Mouse (Mus musculus) left cerebral cortex, adult 11 months (tissue): Measurements from ENCODE around the gene Rasal1.

Experiments used
- DNase-seq: peaks from one replicate; pipeline ENCODE4 v3.0.0; 2022; ENCODE audit warnings: low spot score

The Rasal1 gene

DNA sequence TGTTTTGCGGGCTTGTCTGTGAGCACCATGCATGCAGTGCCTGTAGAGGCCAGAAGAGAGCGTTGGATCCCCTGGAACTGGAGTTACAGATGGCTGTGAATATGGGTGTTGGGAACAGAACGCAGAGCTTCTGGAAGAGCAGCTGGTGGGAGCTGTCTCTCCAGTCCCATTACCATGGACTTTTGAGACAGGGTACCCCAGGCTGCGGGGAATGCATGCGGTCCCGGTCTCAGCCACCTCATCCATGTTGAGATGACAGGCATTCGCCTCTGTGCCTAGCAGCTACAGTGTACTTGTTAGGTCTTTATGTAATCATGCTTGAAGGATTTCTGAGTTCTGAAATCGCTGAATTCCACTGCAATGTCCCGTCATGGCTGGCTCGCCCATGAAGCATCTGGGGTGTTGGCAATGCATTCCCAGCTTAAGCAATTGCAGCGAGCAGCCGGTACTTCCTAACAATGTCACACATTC lies 7.7 kb downstream of the Rasal1 start:
- peak; percentile 65 for DNase-seq

DNA sequence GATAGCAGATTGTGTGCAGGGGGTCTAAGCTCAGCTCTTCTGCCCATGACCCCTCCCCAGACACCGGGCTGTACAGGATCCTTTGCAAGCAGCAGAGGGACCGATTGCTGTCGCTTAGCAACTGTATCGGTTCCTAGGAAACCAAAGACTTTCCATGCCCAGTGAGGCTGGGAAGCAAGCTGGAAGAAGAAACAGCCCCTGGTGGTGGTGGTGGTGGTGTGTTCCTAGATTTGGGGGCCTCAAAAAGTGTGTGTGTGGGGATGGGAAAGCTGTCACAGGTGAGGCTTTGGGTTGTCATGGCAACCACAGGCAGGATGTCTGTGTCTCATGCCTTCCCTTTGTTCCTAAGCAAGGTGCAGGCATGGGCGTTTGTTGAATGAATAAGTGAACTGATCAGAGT lies 12.2 kb downstream of the Rasal1 start:
- no peak for DNase-seq

DNA sequence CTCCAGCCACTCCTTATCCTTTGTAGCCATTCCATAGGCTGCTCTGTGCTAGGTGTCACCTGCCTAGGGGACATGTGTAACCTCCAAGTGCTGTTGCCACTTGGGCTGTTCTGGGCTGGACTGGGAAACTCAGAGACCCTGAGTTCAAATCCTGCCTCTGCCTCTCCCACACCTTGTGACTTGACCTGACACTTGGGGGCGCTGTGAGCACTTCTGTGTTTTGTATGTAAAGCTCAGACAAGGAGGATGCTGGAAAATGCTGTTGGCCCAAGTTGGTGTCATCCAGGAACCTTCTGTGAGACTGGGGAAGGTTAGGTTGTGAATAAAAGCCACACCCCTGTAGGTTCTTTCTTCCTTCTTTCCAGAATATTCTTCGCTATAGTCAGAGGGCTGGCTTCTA lies 16.3 kb downstream of the Rasal1 start:
- DNase-seq, result no peak

DNA sequence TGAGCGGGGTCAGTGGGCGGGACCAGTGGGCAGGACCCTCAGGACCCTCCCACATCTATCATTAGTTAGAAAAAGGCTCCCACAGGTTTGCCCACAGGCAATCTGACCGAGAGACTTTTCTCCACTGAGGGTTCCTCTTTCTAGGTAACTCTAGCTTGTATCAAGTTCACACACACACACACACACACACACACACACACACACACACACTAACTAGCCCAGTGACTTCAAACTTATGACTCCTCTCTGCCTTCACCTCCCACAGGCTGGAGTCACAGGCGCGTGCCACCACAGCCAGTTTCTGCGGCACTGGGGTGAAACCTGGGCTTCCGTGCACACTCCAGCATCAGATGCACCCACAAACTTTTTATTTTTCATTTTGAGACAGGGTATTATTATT lies 20.1 kb downstream of the Rasal1 start:
- DNase-seq, result no peak

DNA sequence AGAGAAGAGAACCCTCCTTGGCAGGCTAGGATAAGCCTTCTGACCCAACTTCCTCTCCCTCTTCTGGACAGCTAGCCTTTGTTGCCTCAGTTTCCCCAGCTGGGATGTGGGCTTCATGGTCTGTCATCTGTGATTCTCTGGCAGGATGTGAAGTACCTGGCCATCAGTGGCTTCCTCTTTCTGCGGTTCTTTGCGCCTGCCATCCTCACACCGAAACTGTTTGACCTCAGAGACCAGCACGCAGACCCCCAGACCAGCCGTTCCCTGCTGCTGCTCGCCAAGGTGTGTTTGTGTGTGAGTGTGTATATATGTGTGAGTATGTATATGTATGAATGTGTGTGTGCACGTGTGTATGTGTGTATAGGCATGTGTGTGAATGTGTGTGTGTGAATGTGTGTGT lies 21.5 kb downstream of the Rasal1 start:
- no peak for DNase-seq

DNA sequence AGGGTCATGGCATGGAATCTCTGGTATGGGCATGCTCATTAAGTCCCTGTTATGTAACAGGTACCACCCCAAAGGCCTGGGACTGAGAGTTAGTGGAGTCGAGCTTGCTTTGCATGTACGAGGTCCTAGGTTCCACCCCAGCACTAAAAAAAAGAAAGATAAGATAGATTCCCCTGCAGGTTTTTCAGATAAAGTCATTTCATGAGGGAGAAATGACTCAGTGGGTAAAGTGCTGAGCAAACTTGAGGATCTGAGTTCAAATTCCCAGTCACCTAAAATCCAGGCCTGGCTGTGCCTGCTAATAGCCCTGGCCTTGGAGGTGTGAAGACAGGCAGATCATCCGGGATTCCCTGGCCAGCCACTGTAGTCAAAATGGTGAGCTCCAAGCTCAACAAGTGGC lies 23.3 kb downstream of the Rasal1 start:
- no peak for DNase-seq

DNA sequence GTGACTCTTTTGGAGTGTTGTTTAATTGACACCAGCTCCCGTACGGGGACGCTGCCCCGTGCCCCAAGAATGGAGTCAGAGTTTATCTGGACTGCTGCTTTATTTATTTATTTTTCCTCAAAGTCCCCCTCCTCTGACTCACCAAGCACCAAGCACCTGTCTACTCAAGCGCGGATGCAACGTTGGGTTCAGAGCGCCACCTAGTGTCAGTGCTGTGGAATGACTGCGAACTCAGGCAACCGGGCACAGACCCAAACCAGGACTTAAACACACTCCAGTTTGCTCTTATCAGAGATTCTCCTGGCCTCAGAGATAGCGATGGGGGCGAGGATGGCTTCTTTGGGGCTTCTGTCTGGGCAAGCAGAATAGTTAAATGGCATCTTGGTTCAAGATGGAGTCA lies 25.0 kb downstream of the Rasal1 start:
- no peak for DNase-seq

DNA sequence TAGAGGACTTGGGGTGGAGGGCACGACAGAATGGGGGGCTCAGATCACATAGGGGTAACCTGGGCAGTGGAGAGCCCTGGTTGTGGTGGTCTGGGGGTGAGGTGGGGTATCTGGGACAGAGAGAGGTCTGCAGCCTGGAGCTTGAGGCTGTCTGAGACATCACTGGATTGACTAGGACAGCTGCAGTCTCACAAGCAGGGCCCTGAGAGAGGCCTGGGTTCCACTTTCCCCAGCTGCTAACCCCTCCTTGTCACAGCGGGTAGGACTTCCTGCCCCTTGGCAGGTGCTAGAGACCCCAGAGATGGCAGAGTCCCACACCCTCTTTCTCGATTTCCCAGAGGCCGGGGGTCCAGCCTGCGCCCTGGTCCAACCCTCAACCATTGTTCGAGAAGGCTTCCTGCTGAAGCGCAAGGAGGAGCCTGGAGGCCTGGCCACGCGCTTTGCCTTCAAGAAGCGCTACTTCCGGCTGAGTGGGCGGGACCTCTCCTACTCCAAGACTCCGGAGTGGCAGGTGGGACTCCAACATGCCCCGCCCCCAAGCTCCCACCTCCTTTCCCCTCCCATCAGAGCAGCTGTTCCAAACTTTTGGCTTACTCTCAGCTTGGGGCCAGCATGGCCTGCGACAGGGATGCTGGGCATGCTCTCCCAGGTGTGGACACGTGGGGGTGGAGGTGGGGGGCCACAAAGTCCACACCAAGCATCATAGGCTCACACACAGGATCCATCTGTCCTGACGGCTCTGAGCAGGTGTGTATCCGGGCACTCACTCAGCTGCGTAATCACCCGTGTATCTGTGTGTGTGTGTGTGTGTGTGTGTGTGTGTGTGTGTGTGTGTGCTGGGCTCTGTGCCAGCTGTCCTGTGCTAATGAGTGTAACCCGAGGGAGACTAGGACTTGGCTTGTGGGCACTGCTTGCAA lies 25.9 kb downstream of the Rasal1 start:
- DNase-seq, result no peak

DNA sequence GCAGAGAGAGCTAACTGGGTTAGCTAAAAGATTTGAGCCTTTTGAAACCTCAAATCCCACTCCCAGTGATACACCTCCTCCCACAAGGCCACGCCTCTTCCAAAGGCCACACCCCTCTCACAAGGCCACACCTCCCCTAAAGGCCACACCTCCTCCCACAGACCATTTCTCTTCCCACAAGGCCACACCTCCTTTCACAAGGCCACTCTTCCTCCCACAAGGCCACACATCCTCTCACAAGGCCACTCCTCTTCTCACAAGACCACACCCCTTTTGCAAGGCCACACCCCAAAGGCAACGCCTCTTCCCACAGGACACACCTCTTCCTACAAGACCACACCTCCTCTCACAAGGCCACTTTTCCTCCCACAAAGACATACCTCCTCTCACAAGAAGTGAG lies 28.9 kb downstream of the Rasal1 start:
- no peak for DNase-seq

DNA sequence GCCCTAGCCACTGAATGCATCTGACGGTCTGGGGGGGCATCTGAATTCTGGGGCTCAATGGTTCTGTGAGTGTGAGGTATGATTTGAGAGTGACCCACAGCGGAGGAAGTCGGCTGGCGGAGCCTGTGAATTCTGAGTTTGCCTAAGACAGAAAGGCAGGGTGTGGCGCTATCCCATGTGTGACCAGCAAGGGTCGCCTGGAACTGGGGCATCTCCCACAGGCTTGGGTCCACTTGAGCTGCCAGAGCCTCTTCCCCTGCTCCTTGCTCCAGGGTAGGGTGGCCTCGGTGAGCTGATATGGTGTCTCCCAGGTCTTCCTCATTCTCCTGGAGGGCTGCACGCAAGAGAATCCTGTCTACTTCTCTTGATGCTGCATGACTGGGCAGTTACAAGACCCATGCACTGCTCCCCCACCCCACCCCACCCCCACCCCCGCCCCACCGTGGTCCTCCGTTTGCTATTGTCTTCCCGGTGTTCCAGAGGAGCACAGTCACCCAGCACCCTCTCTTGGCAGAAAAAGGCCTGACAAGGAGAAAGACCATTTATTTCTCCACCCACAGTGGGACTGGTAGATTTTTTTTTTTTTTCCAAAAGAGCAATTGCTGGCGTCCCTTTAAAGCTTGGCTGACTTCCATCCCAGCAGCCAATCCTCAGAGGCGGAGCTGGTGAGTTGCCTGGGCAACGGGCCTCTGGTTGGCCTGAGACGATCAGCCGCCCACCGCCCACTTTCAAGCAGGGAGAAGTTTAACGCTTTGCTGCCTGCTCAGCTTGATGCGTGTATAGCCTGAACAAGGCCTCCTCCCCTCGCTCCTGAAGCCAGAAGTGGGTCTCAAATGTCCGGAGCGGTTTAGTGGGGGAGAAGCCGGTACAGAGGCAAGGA lies 31.3 kb downstream of the Rasal1 start:
- DNase-seq, result peak; percentile 90

DNA sequence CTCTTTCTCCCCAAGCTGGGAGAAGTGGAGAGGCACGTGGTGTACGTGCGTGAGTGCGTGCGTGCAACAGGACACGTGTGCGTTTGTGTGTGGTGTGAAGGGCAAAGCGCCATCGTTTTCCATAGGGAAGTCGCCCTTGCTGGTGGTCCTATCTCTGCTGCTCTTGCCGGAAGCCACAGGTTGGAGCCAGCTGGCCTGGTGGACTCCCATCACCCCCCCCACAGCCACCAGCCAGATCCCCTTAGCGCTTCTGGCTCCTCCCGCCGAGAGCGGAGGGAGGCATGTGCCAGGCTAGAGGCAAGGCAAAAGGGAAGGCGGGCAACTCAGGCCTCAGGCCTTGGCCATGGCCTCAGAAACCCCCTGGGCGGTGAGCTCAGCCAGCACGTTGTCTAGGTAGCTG lies 32.3 kb downstream of the Rasal1 start:
- no peak for DNase-seq

DNA sequence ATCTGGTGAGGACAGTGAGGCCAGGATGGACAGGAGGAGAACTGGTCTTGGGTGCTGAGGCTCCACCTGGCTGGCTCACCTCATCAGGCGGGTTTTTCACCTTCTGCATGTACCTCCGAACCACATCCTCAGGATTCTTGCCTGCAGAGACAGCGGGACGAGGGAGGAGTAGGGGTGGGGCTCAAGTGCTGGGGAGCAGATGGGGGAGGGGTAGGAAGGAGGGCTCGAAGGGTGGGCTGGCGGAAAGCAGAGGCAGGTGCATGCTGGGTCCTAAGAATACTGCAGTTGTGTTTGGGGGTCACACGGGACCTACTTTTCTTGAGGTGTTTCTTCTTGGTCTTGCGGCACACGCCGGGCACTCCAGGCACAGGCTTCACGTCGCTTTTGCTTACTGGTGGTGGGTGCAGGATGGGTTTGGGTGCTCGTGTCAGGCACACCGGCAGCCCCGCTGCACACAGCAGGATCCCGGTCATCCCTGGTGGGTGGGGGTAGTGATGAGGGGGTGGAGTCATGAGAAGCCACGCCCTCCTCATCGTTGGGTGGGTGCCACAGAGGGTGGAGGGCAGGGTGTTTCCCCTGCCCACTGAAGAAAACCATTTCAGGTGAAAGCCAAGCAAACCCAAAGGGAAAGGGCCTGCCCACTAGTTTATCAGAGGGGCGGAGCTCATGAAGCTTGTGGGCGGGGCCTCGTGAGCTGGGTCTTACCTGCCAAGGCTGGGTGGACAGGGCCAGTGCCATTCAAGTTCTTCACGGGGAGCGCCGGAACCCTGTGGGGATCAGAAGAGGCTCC lies 34.6 kb downstream of the Rasal1 start:
- DNase-seq, result no peak

DNA sequence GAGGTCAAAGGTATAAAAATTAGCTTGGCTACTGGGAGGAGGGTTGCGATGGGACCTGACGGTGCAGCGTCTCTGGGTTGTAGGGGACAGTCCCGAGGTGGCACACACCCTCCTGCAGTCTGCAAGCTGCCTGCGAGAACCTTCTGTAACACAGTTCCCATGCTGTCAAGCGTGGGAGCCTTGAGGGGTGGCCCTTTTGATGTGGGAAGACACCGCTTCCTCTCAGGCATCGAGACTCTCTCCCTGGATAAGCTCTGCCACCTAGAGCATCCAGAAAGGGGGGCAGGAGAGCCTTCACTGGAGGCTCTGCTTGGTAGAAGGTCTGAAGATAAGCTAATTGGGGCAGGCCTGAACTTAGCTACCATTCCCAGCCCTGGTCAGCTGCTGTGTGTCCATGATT lies 37.1 kb downstream of the Rasal1 start:
- no peak for DNase-seq

DNA sequence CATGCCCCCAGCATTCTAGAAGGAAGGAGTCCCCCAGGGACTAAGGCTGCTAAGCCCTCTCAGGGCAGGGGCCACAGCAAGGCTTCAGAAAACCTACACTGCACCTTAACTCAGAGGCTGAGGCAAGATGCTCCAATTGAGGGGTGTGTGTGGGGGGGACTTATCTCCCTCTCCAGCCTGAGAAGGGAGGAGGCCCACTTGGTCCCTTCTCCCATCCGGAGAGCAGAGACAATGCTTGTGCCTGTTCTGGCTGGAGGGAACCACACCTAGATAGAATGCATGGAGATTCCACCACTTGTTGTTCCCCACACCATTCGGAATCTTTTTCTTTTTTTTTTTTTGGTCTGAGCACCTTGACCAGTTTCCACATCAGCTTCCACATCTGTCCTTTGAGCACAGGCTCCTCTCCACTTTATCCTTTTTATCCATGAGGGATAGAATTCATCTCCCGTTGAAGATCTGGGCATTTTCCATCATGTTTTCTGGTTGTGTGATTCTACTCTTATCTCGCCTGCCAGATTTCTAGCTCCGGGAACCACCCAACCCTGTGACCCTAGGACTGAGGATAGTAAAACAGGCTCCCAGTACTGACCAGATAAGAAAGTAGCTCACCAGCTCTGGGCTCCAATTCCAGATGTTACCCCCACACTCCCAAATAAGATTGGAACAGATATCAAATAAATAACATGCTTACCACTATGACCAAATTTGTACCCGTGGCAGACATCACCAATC lies 38.3 kb downstream of the Rasal1 start:
- DNase-seq, result no peak

DNA sequence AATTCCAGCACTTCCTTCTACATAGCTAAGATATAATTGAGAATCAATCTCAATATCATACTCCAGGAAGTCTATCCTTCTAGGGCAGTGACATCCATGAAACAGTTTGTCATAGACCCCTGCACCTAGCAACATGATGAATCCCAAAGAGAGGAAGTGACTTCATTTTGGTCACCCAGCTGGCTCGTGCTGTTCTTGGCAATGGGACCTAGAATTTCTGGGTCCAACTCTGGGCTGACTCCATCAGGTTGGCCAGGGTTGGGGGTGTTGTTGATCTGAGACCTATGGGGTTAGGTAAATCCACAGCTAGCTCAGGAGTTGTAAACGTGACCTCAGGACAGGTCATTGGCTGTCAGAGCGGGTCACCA lies 38.9 kb downstream of the Rasal1 start:
- DNase-seq, result no peak

DNA sequence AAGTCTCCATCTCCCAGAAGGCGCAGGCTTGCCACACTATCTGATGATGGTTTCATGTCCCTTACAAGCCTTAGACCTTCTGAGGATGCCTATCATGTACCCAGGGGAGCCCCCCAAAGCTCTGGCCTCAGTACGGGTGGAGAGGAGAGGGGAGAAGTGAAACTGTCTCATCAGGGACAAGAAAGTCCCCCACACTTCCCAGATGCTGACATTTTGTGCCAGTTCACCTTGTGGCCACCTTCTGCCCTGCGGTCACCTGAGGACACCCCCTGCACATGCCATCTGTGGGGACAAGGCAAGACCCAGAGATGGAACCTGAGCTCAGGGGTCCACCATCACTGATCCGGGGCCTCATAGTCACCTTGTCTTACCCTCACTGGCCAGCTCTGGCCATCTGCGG lies 39.3 kb downstream of the Rasal1 start:
- DNase-seq, result no peak

DNA sequence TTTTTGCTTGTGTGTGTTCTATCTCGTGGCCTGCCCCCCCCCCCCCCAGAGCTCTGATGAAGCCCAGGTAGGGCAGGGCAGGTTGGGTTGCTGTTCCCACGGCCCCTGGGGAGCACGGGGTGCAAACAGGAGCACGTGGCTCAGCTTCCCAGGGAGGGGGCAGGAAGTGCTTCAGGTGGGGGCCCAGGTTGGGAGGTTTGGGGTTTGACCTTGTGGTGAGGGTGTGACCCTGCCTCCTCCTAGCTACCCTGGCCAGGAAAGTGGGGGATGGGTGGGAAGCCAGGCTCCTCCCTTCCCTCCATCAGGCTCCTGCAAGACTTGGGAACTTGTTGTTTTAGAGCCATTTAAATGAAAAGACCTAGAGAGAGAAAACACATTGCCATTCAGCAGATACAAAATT lies 39.8 kb downstream of the Rasal1 start:
- DNase-seq, result no peak

DNA sequence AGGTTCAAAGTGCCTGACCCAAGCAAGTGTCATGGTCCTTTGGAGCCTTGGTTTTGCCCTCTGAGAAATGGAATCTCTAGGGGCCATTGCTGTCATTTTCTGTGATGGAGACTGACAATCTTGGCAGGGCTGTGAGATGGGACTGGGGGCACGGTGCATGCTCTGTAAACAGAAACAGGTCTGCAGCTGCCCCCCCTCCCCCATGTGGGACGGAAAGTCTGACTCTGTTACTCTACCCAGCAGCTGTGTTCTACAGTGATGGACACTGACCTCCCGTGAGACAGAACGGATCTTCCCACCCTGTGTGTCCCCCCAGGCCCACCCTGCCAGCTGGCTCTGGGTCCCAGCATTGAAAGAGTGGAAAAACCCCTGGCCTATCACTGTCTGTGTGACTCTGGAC lies 41.8 kb downstream of the Rasal1 start:
- no peak for DNase-seq

DNA sequence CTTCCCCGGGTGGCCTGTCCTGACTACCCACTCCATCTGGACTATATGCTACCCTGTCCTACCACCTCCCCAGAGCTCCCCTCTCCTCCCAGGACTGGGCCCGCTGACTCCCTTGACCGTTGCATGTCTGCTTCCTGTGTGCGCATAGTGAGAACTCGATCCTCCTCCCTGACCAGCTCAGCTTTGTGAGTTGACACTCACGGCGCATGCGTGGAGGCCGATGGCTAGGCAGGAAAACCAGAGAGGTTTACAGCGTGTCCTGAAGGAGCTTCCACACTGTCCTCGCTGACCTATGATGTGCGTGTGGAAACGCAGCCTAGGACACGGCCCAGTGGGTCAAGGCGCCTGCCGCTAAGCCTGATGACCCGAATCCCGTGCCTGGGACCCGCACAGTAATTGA lies 43.4 kb downstream of the Rasal1 start:
- no peak for DNase-seq

DNA sequence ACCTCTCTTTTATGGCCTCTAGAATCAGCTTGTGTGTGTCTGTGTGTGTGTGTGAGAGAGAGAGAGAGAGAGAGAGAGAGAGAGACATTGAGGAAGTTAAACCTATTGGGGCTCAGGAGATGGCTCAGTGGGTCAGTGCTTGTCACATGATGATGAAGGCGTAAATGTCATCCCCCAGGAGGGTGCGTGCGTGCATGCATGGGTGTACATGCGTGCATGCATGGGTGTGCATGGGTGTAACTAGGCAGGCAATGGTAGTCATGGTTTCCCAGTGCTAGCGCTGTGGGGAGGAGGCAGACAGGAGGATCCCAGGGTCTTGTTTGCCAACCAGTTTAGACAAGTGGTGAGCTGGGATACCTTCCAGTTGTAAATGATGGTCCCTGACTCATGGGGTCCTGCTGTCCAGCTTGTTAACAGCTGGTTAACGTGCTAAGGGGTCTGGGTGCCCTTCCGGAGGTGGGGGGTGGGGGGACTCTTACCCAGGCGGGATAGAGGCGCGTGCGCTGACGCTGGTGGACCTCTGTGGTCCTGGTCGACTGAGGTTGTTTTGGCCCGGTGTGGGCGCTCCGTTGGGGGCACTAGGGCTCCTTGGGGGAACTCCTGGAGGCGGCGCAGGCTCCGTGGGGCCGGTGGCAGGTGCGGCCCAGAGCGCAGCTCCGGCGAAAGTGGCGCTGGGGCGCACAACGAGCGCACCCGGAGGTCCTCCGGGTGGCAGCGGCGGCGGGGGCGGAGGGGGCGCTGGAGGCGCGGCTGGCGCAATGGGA lies 45.5 kb downstream of the Rasal1 start:
- no peak for DNase-seq

DNA sequence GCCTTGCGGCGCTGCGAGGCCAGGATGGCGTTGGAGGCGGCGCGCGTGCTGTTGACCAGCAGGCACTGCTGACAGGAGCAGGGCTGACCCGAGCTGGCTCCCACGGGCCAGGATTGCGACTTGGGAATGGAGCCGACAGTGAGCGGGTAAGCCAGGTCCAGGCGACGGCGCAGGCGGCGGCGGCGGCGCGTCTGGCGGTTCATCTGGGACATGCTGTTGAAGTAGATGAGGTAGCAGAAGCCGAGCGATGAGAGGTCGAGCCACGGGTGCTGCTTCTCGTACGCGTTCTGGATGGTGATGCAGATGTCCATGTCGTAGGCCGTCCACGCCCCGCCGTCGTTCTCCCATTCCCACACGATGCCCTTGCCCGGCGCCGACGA lies 46.1 kb downstream of the Rasal1 start:
- no peak for DNase-seq
